16 mouse cellular contexts compared by ENCODE assay signal in the genomic region with DNA sequence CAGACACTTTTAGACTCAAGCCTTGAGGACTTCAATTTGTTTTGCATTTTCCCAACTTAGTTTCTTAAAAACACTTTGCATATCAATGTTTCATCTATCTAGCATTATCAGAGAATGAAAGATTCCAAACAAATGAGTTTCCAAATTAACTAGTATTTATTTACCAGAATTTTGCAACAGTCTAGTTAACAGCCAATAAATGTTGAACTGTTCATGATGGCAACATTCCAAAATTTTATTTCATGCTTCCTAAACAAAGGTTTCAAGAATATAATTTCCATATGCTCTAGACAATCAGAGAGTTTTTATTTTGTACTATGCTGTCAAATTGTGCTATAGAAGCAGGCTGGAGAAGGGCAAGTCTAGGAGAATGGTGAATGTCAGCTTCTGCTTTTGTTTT. TPM values are rescaled to one million over a fixed set of nuclear protein-coding genes. Genes with fewer than 3 reads are reported as not detected.
"Had no signal": no experiment of that assay in that cellular context is flagged by ENCODE, and none has a peak within 500 bp of the region (broad histone marks: within the 10 kb centered on the region; RNA-seq: fewer than 3 reads in every experiment).

No protein-coding gene starts in this region.

- H3K36me3 ChIP-seq: liver, embryonic 13.5 days; liver, embryonic 15.5 days; midbrain, embryonic 13.5 days; midbrain, embryonic 15.5 days; neural tube, embryonic 12.5 days; stomach, embryonic 15.5 days had no signal

- H3K9ac ChIP-seq: liver, embryonic 13.5 days; liver, embryonic 15.5 days; liver, postnatal 0 days; midbrain, embryonic 13.5 days; midbrain, embryonic 15.5 days; neural tube, embryonic 12.5 days; stomach, embryonic 15.5 days had no signal

- H3K9me3 ChIP-seq: liver, embryonic 13.5 days; liver, embryonic 15.5 days; megakaryocyte, embryonic 14.5 days; midbrain, embryonic 13.5 days; midbrain, embryonic 15.5 days; neural tube, embryonic 12.5 days; stomach, embryonic 15.5 days had no signal

- DNase-seq: liver, embryonic 13.5 days; liver, postnatal 0 days; lung, postnatal 10 days; right cerebral cortex, postnatal 14 days; thymus, adult 2 months; thymus, postnatal 25 days; thymus, postnatal 4 days had no signal

- ATAC-seq: liver, postnatal 0 days; midbrain, embryonic 13.5 days; midbrain, embryonic 15.5 days had no signal

- H3K4me3 ChIP-seq: liver, embryonic 13.5 days; liver, embryonic 15.5 days; megakaryocyte, embryonic 14.5 days; midbrain, embryonic 13.5 days; midbrain, embryonic 15.5 days; neural tube, embryonic 12.5 days; stomach, embryonic 15.5 days had no signal

- H3K4me1 ChIP-seq: liver, embryonic 13.5 days; liver, embryonic 15.5 days; midbrain, embryonic 13.5 days; midbrain, embryonic 15.5 days; neural tube, embryonic 12.5 days; stomach, embryonic 15.5 days had no signal

- H3K4me2 ChIP-seq: liver, embryonic 13.5 days; liver, embryonic 15.5 days; midbrain, embryonic 11.5 days; midbrain, embryonic 13.5 days; midbrain, embryonic 15.5 days; neural tube, embryonic 12.5 days; stomach, embryonic 15.5 days had no signal

- H3K27me3 ChIP-seq: liver, embryonic 13.5 days; liver, embryonic 15.5 days; megakaryocyte, embryonic 14.5 days; midbrain, embryonic 13.5 days; midbrain, embryonic 15.5 days; neural tube, embryonic 12.5 days; stomach, embryonic 15.5 days had no signal

- H3K27ac ChIP-seq: liver, embryonic 13.5 days; liver, embryonic 15.5 days; macrophage; midbrain, embryonic 13.5 days; midbrain, embryonic 15.5 days; neural tube, embryonic 12.5 days; stomach, embryonic 15.5 days; stomach, postnatal 0 days had no signal

RNA-seq across cellular contexts. Expression of a gene that starts 59.5 kb away (rescaled TPM):
- polyA plus RNA-seq: macrophage had no signal
